ENCODE assay signal across 8 mouse cellular contexts in genomic region chr6:55232524-55233264, GRCm38 (mm10). TPM values are rescaled to one million over a fixed set of nuclear protein-coding genes. Genes with fewer than 3 reads are reported as not detected.
DNase-seq lines count a peak whose midpoint lies in the region; ATAC-seq and TF ChIP-seq lines count a peak whose summit lies in the region.

No protein-coding gene starts in this region.

- H3K36me3 ChIP-seq in intestine, embryonic 16.5 days (ENCODE audit: control insufficient read depth, insufficient read depth, low read length), result no peaks in the 10 kb centered on the region

- peaks cover 7% of the 10 kb centered on the region for H3K4me1 ChIP-seq in intestine, embryonic 16.5 days (ENCODE audit: control insufficient read depth, insufficient read depth, low read length)
- peaks cover 12% of the 10 kb centered on the region for H3K4me1 ChIP-seq in lung, adult 2 months (ENCODE audit: control insufficient read depth, insufficient read depth, low read length)

- no peaks in the 10 kb centered on the region for H3K27me3 ChIP-seq in intestine, embryonic 16.5 days (replicated peaks; ENCODE audit: control insufficient read depth, insufficient read depth, low read length)

- TF ChIP-seq CTCF in lung, adult 2 months (IDR thresholded peaks at IDR 0.05; ENCODE audit: insufficient read depth, low read length), result peak; percentile 30; the same call in 1 of the 2 replicates

- no peak overlapping the region for H3K4me3 ChIP-seq in intestine, embryonic 16.5 days (ENCODE audit: low read length)
- no peak overlapping the region for H3K4me3 ChIP-seq in lung, adult 2 months (replicated peaks; ENCODE audit: extremely low read depth, low read depth, low read length)

- no peaks in the 10 kb centered on the region for H3K9me3 ChIP-seq in intestine, embryonic 16.5 days (ENCODE audit: control insufficient read depth, low read length)

- WGBS in intestine, embryonic 16.5 days, result 65% methylated on average over 3 of the region's 3 CpGs
- WGBS in lung, adult 2 months, result 37% methylated on average over 3 of the region's 3 CpGs

- no peak overlapping the region for H3K27ac ChIP-seq in intestine, embryonic 16.5 days (ENCODE audit: low read length)

- no peak overlapping the region for H3K9ac ChIP-seq in intestine, embryonic 16.5 days (ENCODE audit: low read depth, low read length)

- TF ChIP-seq POLR2A in lung, adult 2 months (IDR thresholded peaks at IDR 0.05; ENCODE audit: borderline replicate concordance, extremely low read depth, low read depth, low read length), result no peak

- no peak overlapping the region for H3K4me2 ChIP-seq in intestine, embryonic 16.5 days (ENCODE audit: low read depth, low read length)

- peak; percentile 22 for DNase-seq in right cerebral cortex, postnatal 4 days
- DNase-seq in right cerebral cortex, postnatal 14 days, result no peak
- peak; percentile 76 for DNase-seq in c-Kit-positive CD71-positive TER-119-negative erythroid progenitor cells, embryonic 14.5 days (ENCODE audit: low read depth)
- DNase-seq in fibroblast of lung, adult 2 months (ENCODE audit: low read depth), result peak; percentile 49
- DNase-seq in lung, adult 2 months, result no peak
- peak; percentile 83 for DNase-seq in retina, postnatal 1 day
- DNase-seq in adrenal gland, adult 2 months, result no peak

- ATAC-seq in intestine, embryonic 16.5 days, result peak; percentile 69

RNA-seq across cellular contexts. Expression of gene Mindy4, which starts 29.5 kb away (rescaled TPM):
- polyA plus RNA-seq in intestine, embryonic 16.5 days (2015; fragmentation: Nextera tagmentation; extraction: Ambion mirVana), result 5.8 and 6.4 TPM in 2 replicates
- polyA plus RNA-seq in lung, adult 2 months (2012; rRNA removed), result 18.8 and 35.7 TPM in 2 replicates
- 1 to 10 TPM; 2.9 to 5.6 TPM for total RNA-seq in adrenal gland, adult 2 months (2021)
- polyA plus RNA-seq in adrenal gland, adult 2 months (2012; rRNA removed), result 5.5 and 5.9 TPM in 2 replicates

RNA-seq across cellular contexts. Expression of gene Inmt, which starts 57.9 kb away (rescaled TPM):
- polyA plus RNA-seq in intestine, embryonic 16.5 days (2015; fragmentation: Nextera tagmentation; extraction: Ambion mirVana), result 0.33 TPM in 1 of 2 replicates, not detected in the other
- 1,586 and 1,614 TPM in 2 replicates for polyA plus RNA-seq in lung, adult 2 months (2012; rRNA removed)
- 10 to 100 TPM in 1 of 2 experiments, 1 to 10 TPM in 1; 8.9 to 28.9 TPM for total RNA-seq in adrenal gland, adult 2 months (2021)
- polyA plus RNA-seq in adrenal gland, adult 2 months (2012; rRNA removed), result 3.3 and 3.8 TPM in 2 replicates

Comparison
In these comparisons a context has a peak if more than half of its experiments do, and no peak if none do; other contexts are left out.
1. DNase-seq: peak in right cerebral cortex, postnatal 4 days (single experiment), c-Kit-positive CD71-positive TER-119-negative erythroid progenitor cells, embryonic 14.5 days (single experiment), fibroblast of lung, adult 2 months (single experiment) and retina, postnatal 1 day (single experiment); none in right cerebral cortex, postnatal 14 days (single experiment), lung, adult 2 months (single experiment) and adrenal gland, adult 2 months (single experiment).
2. RNA of gene Inmt, which starts 57.9 kb away (polyA plus RNA-seq): 1,586 to 1,614 TPM in lung, adult 2 months; 3.3 to 3.8 TPM in adrenal gland, adult 2 months and 0.33 TPM in intestine, embryonic 16.5 days; every median in the first group is over 100 times any median in the second.